Mouse (Mus musculus): ENCODE measurements around the gene Tob1. TPM values are rescaled to one million over a fixed set of nuclear protein-coding genes. Genes with fewer than 3 reads are reported as not detected.

Tob1 gene
- polyA plus RNA-seq, 1 experiment from 2014 or later: 42.6 TPM

- 0 out of 2 replicates have a peak, but pooled peaks cover 4% of the 10 kb centered on the region for H3K27me3 ChIP-seq
- H3K27ac ChIP-seq: no peak overlapping the region
- H3K4me1 ChIP-seq: peaks cover 14% of the 10 kb centered on the region
- H3K4me3 ChIP-seq (replicated peaks): no peak overlapping the region
- WGBS: 92% methylated on average over 8 of the region's 8 CpGs
- ATAC-seq (ENCODE audit: low FRiP score): no peak
- no peaks in the 10 kb centered on the region for H3K9me3 ChIP-seq
- H3K36me3 ChIP-seq (replicated peaks): no peaks in the 10 kb centered on the region
- no peak overlapping the region for H3K4me2 ChIP-seq
- no peak overlapping the region for H3K9ac ChIP-seq
Measured at GRCm38 (mm10) chr11:94234857-94235256, 23.6 kb downstream of the Tob1 start.

DNA sequence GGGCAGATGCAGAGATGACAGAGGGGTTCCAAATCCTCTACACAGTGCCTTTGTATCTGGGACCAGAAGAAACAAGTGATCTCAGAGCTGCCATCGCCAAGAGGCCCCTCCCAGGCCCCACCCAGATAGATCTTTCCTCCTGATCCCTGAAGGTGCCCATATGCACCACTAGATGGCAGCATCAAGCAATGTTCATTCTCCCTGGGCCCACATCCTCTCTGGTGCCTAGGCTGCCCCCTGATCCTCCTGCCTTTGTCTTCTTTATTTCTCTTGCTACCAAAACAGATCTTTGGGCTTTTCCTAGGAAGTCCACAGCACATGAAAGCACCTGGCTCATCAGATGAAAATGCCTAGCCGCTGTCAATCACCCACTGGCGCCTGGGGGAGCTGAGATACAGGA, 24.8 kb downstream of the Tob1 start:
- H3K4me3 ChIP-seq (replicated peaks): no peak overlapping the region
- H3K4me2 ChIP-seq: 0 out of 2 replicates have a peak overlapping the region, but pooled peaks have one; percentile 15
- H3K27me3 ChIP-seq: 0 out of 2 replicates have a peak, but pooled peaks cover 4% of the 10 kb centered on the region
- H3K36me3 ChIP-seq (replicated peaks): no peaks in the 10 kb centered on the region
- 23% methylated on average over 3 of the region's 3 CpGs for WGBS
- no peaks in the 10 kb centered on the region for H3K9me3 ChIP-seq
- H3K27ac ChIP-seq: peak overlapping the region; percentile 20
- peaks cover 19% of the 10 kb centered on the region for H3K4me1 ChIP-seq
- H3K9ac ChIP-seq: no peak overlapping the region
- peak; percentile 87 for ATAC-seq (ENCODE audit: low FRiP score)

GRCm38 (mm10) chr11:94238786-94239185, 27.5 kb downstream of the Tob1 start:
- Histone ChIP-seq H3K9me3 (no peaks in the 10 kb centered on the region), H3K36me3 (replicated peaks) (no peaks in the 10 kb centered on the region), H3K9ac (no peak overlapping the region), H3K27me3 (peaks cover 27% of the 10 kb centered on the region), H3K27ac (no peak overlapping the region), H3K4me1 (peaks cover 33% of the 10 kb centered on the region), H3K4me3 (replicated peaks) (no peak overlapping the region), H3K4me2 (no peak overlapping the region)
- 93% methylated on average over 8 of the region's 8 CpGs for WGBS
- ATAC-seq (ENCODE audit: low FRiP score): no peak

DNA sequence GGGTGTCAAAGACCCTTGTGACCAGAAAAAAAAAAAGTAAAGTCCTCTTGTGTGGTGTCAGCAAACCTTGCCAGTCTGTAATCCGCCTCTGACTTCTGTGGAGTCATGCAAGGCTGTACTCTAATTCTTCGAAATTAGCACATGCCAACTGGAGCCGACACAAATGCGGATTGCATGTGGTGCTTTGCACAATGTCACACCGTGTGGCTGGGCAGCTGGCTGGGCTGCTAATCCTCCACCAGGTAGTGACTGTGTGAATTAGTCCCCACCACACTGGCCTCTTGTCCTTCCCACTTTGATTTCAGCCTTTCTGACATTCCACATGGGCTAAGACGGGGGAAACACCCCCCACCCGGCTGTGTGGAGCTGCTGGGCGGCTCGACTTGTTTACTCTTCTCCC, 28.5 kb downstream of the Tob1 start:
- Histone ChIP-seq H3K4me3 (replicated peaks) (no peak overlapping the region), H3K27ac (no peak overlapping the region), H3K4me2 (no peak overlapping the region), H3K36me3 (replicated peaks) (no peaks in the 10 kb centered on the region), H3K27me3 (peaks cover 24% of the 10 kb centered on the region), H3K9me3 (no peaks in the 10 kb centered on the region), H3K9ac (no peak overlapping the region), H3K4me1 (peaks cover 42% of the 10 kb centered on the region)
- no peak for ATAC-seq (ENCODE audit: low FRiP score)
- WGBS: 27% methylated on average over 9 of the region's 9 CpGs

DNA sequence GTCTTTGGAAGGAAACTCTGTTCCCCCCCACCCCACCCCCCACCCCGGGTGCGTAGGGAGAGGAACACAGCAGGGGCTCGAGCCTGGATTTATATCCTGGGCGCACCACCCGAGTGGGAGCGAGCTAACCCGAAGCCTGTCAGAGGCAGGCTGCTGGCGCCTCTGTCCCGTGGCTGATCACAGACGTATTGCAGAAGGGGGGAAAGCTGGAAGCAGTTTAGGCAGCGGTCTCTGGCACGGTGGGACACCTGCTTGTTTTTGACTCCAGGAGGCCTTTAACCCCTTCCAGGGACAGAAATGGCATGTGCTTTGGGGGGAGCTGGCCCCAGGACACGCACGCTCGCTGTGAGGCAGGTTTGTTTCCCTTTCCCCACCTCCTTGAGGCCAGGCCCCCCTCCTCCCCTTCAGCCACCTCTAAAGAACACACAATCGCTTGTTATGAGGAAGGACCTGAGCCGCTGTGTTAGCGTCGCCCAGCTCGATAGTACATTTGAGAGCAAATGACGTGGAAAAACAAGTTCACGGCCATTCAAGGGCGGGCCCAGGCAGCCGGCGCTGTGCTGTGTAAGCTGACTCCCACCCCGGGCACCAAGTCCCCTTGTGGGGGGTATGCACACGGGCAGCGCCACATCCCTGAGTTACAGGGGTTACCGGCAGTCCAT, 31.6 kb downstream of the Tob1 start:
- H3K9me3 ChIP-seq: no peaks in the 10 kb centered on the region
- H3K27ac ChIP-seq: peak overlapping the region; percentile 63
- H3K9ac ChIP-seq: peak overlapping the region; percentile 48
- peak; percentile 40; the same call in 1 of the 2 replicates for ATAC-seq (ENCODE audit: low FRiP score)
- H3K4me2 ChIP-seq: peak overlapping the region; percentile 57
- peak overlapping the region; percentile 29 for H3K4me3 ChIP-seq (replicated peaks)
- peaks cover 24% of the 10 kb centered on the region for H3K27me3 ChIP-seq
- peaks cover 57% of the 10 kb centered on the region for H3K4me1 ChIP-seq
- 5% methylated on average over 29 of the region's 29 CpGs for WGBS
- no peaks in the 10 kb centered on the region for H3K36me3 ChIP-seq (replicated peaks)

- peak overlapping the region; percentile 29 for H3K4me3 ChIP-seq (replicated peaks)
- H3K4me2 ChIP-seq: peak overlapping the region; percentile 57
- H3K9ac ChIP-seq: no peak overlapping the region
- 0 out of 2 replicates have a peak, but pooled peaks have one; percentile 8 for ATAC-seq (ENCODE audit: low FRiP score)
- WGBS: 32% methylated on average over 15 of the region's 15 CpGs
- peaks cover 57% of the 10 kb centered on the region for H3K4me1 ChIP-seq
- peak overlapping the region; percentile 63; the same call in 1 of the 2 replicates for H3K27ac ChIP-seq
- H3K36me3 ChIP-seq (replicated peaks): no peaks in the 10 kb centered on the region
- H3K9me3 ChIP-seq: no peaks in the 10 kb centered on the region
- peaks cover 24% of the 10 kb centered on the region for H3K27me3 ChIP-seq
Measured at GRCm38 (mm10) chr11:94243422-94244180, 32.3 kb downstream of the Tob1 start.

- Histone ChIP-seq H3K36me3 (replicated peaks) (no peaks in the 10 kb centered on the region), H3K9me3 (no peaks in the 10 kb centered on the region), H3K27me3 (peaks cover 24% of the 10 kb centered on the region), H3K4me2 (no peak overlapping the region), H3K4me1 (peaks cover 57% of the 10 kb centered on the region), H3K4me3 (replicated peaks) (no peak overlapping the region), H3K27ac (0 out of 2 replicates have a peak overlapping the region, but pooled peaks have one; percentile 10), H3K9ac (no peak overlapping the region)
- 58% methylated on average over 9 of the region's 9 CpGs for WGBS
- no peak for ATAC-seq (ENCODE audit: low FRiP score)
Measured at GRCm38 (mm10) chr11:94244385-94244784, 33.1 kb downstream of the Tob1 start.

DNA sequence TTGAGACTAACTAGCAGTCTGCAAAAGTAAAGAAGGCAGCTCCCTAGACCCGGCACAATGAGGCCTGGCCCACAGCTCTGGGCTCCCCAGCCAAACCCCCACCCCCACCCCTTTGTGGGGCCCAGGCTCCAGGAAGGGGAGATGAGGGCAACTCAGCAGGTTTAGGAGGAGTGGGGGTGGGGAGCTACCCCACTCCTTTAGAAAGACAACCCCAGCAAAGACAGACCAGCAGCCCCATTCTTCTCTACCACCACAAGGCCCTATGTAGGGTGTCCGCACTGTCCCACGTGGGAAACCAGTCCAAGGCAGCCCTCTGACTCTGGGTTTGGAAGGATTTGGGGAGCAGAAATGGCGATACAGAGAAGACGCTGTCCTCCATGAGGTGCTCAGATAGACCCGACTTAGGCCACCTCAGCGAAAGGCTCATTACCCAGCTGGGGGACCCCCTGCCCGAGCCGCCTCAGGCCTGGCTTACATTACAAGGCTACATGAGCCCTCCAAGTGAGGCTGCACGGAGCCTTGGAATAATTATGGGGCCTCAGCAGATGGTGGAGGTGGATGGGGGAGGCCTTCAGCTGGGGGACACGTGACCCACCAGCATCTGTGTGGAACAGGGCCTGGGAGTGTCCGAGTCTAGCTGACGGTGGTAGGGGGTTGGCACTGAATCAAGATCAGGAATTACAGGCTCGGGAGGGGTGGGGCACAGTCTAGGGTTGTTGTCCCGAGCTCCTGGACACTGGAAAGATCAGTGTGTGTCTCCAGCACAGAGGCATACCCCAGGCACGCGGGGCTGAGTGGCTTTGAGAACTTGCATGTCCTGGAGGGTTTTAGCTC, 34.9 kb downstream of the Tob1 start, which contains the start of gene Wfikkn2:
Wfikkn2 (minus strand) TSS at position 51 of the 834 bp plus-strand sequence.
- Histone ChIP-seq H3K4me2 (peak within 1 kb of the TSS; percentile 24; the same call in 1 of the 2 replicates), H3K9ac (no peak within 1 kb of the TSS), H3K27me3 (peaks cover 24% of the 10 kb centered on the region), H3K9me3 (no peaks in the 10 kb centered on the region), H3K36me3 (replicated peaks) (no peaks in the 10 kb centered on the region), H3K27ac (peak within 1 kb of the TSS; percentile 83), H3K4me3 (replicated peaks) (no peak within 1 kb of the TSS), H3K4me1 (peaks cover 49% of the 10 kb centered on the region)
- 49% methylated on average over 17 of the region's 17 CpGs for WGBS
- ATAC-seq (ENCODE audit: low FRiP score): peak; percentile 84

GRCm38 (mm10) chr11:94246789-94247061, 35.5 kb downstream of the Tob1 start:
- no peak overlapping the region for H3K4me3 ChIP-seq (replicated peaks)
- no peak overlapping the region for H3K4me2 ChIP-seq
- no peak overlapping the region for H3K9ac ChIP-seq
- no peaks in the 10 kb centered on the region for H3K9me3 ChIP-seq
- H3K27ac ChIP-seq: peak overlapping the region; percentile 83
- H3K4me1 ChIP-seq: peaks cover 48% of the 10 kb centered on the region
- WGBS: 74% methylated on average over 8 of the region's 8 CpGs
- ATAC-seq (ENCODE audit: low FRiP score): no peak
- peaks cover 19% of the 10 kb centered on the region for H3K27me3 ChIP-seq
- no peaks in the 10 kb centered on the region for H3K36me3 ChIP-seq (replicated peaks)

GRCm38 (mm10) chr11:94253156-94253555, 41.9 kb downstream of the Tob1 start:
- no peak overlapping the region for H3K9ac ChIP-seq
- 85% methylated on average over 9 of the region's 9 CpGs for WGBS
- ATAC-seq (ENCODE audit: low FRiP score): no peak
- H3K27ac ChIP-seq: no peak overlapping the region
- no peaks in the 10 kb centered on the region for H3K36me3 ChIP-seq (replicated peaks)
- no peaks in the 10 kb centered on the region for H3K4me1 ChIP-seq
- no peaks in the 10 kb centered on the region; the same call in 1 of the 2 replicates for H3K27me3 ChIP-seq
- no peak overlapping the region for H3K4me3 ChIP-seq (replicated peaks)
- H3K4me2 ChIP-seq: no peak overlapping the region
- H3K9me3 ChIP-seq: peaks cover 4% of the 10 kb centered on the region; the same call in 1 of the 2 replicates

DNA sequence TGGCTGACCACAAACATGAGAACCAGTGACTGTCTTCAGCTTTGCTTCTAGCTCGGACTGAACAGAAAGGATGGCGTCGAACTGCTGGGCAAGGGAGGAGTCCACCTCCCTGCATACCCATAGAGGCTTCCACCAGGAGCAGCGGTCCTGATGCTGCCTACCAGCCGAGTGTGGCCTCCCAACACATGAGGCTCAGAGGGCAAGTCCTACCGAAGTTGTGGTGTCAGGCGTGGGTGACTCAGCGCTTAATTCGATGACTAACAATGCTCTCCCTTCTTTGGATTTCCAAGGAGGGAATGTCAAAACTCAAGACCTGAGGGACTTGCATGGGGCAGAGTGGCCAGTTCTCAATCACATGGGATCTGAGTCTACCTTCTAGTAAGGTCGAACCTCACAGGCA, 42.4 kb downstream of the Tob1 start:
- H3K27ac ChIP-seq: no peak overlapping the region
- no peaks in the 10 kb centered on the region for H3K36me3 ChIP-seq (replicated peaks)
- no peak overlapping the region for H3K4me3 ChIP-seq (replicated peaks)
- no peaks in the 10 kb centered on the region for H3K4me1 ChIP-seq
- no peaks in the 10 kb centered on the region; the same call in 1 of the 2 replicates for H3K27me3 ChIP-seq
- WGBS: 89% methylated on average over 10 of the region's 10 CpGs
- peaks cover 4% of the 10 kb centered on the region; the same call in 1 of the 2 replicates for H3K9me3 ChIP-seq
- H3K9ac ChIP-seq: no peak overlapping the region
- ATAC-seq (ENCODE audit: low FRiP score): no peak
- H3K4me2 ChIP-seq: no peak overlapping the region

DNA sequence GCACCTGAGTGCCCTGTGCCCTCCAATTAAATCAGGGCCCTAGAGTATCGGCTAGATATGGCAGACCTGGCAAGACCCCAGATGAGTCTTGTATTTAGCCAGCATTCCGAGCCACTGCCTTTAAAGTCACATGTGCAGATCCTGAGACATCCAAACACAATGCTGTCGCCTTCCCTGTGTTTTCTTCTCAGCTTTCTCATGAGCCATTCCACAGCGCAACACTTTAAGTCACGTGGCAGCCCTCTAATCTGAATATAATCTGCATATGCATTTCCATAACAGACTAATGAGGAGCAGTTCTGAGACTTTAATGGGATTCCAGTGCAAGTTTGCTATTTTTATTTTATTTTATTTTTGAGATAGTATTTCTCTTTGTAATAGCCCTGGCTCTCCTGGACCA, 44.5 kb downstream of the Tob1 start:
- no peak overlapping the region for H3K4me2 ChIP-seq
- 69% methylated on average over 5 of the region's 5 CpGs for WGBS
- peaks cover 4% of the 10 kb centered on the region; the same call in 1 of the 2 replicates for H3K9me3 ChIP-seq
- no peak for ATAC-seq (ENCODE audit: low FRiP score)
- no peak overlapping the region for H3K27ac ChIP-seq
- no peak overlapping the region for H3K4me3 ChIP-seq (replicated peaks)
- H3K36me3 ChIP-seq (replicated peaks): no peaks in the 10 kb centered on the region
- no peaks in the 10 kb centered on the region for H3K4me1 ChIP-seq
- no peaks in the 10 kb centered on the region; the same call in 1 of the 2 replicates for H3K27me3 ChIP-seq
- H3K9ac ChIP-seq: no peak overlapping the region
